Mouse (Mus musculus) C2C12 (cell line): ENCODE measurements around the gene Mras. TPM values are rescaled to one million over a fixed set of nuclear protein-coding genes. Genes with fewer than 3 reads are reported as not detected.

Experiments
- H3K27me3 ChIP-seq: one replicate; pipeline ENCODE4 v1.6.1; 2011; ENCODE audit not compliant: control insufficient read depth, insufficient read depth, insufficient read length
- H3K36me3 ChIP-seq: one replicate; pipeline ENCODE4 v1.6.1; 2011; ENCODE audit not compliant: control insufficient read depth, insufficient read depth
- H3K4me3 ChIP-seq: one replicate; pipeline ENCODE4 v1.5.1; 2011; ENCODE audit warnings: mild to moderate bottlenecking, control low read depth; ENCODE audit not compliant: poor library complexity, insufficient read depth, severe bottlenecking
- H3K79me2 ChIP-seq: one replicate; pipeline ENCODE4 v1.6.1; 2011; ENCODE audit not compliant: control insufficient read depth, insufficient read depth
- H3K79me3 ChIP-seq: one replicate; pipeline ENCODE4 v1.6.1; 2011; ENCODE audit warnings: low read depth, control low read depth
- H3ac ChIP-seq: one replicate; pipeline ENCODE3; 2011; ENCODE audit warnings: low read depth; ENCODE audit not compliant: control insufficient read depth, insufficient read length
- CEBPB ChIP-seq: IDR thresholded peaks from one replicate; pipeline ENCODE4 v1.6.1; 2011; ENCODE audit warnings: low read depth, mild to moderate bottlenecking, control low read depth, moderate library complexity
- CTCF ChIP-seq: IDR thresholded peaks from one replicate; pipeline ENCODE4 v1.5.1; 2011; ENCODE audit not compliant: control insufficient read depth, insufficient read depth, insufficient read length
- FOSL1 ChIP-seq: IDR thresholded peaks from one replicate; pipeline ENCODE4 v1.8.0; 2011; ENCODE audit warnings: mild to moderate bottlenecking, low read length; ENCODE audit not compliant: poor library complexity, insufficient read depth, severe bottlenecking
- MAX ChIP-seq: IDR thresholded peaks from one replicate; pipeline ENCODE4 v1.6.1; 2011; ENCODE audit warnings: mild to moderate bottlenecking, control low read depth
- MYOD1 ChIP-seq: IDR thresholded peaks from one replicate; pipeline ENCODE4 v1.6.1; 2011; ENCODE audit warnings: low read depth; ENCODE audit not compliant: control insufficient read depth, insufficient read length
- MYOG ChIP-seq: IDR thresholded peaks from one replicate; pipeline ENCODE4 v1.6.1; 2011; ENCODE audit not compliant: control insufficient read depth, insufficient read length; ENCODE audit errors: extremely low read depth
- USF1 ChIP-seq: IDR thresholded peaks from one replicate; pipeline ENCODE4 v1.6.1; 2011; ENCODE audit warnings: low read depth, mild to moderate bottlenecking, control low read depth, moderate library complexity
- polyA plus RNA-seq: library from polyadenylated mRNA; unstranded; fragments of >200 nt; fragmentation: generic; extraction: Trizol; gene quantifications from one replicate; pipeline ENCODE4 v1.2.1, GENCODE M21; 2012; ENCODE audit warnings: missing spikeins

Gene Mras
- polyA plus RNA-seq, 1 experiment, result 25.1 TPM

DNA sequence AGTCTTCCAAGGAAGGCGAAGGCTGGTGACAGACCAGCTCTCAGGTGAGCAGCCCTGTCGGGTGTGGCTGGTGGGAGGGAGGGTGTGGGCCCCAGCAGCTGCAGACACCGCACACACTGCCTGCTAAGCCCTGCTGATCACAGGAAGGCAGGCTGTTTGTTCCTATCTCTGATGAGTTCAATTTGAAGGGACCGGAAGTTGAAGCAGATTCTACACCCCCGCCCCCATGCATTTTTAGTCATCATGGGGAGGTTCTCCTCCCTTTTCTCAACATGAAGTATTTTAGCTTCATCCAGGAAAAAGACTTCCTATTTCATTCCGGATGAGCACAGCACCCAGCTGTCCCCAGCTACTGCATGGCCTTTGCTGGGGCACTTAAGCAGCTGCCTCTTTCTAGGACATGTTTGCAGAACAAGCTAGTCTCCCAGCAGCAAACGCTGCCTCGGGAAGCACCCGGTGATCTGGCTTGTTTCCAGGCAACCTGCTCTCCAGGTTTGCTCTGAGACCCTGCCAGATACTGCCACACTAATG lies 42.1 kb upstream of the Mras start:
- no peaks in the 10 kb centered on the region for H3K79me2 ChIP-seq
- TF ChIP-seq CTCF, result no peak
- no peaks in the 10 kb centered on the region for H3K27me3 ChIP-seq
- H3K36me3 ChIP-seq, result peaks cover 4% of the 10 kb centered on the region
- no peak overlapping the region for H3K4me3 ChIP-seq
- H3ac ChIP-seq, result no peak overlapping the region
- no peaks in the 10 kb centered on the region for H3K79me3 ChIP-seq

DNA sequence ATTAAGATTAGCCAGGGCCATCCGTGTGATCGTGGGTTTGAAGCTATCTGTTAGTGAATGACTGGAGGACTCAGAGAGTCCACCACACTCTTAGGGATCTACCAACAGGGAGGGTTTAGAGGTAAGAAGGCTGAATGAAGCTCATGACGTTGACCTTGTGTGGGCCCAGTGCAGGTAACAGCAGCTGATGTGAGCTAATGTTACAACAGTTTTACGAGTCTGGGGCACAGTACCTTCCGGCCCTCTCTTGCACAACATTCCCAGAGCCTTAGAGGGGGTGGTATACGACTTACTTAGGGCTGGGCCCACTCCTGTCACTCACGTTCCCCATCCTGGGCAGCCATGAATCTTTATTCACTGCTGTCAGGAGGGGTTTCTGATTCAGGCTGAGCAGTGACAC lies 34.2 kb upstream of the Mras start:
- no peaks in the 10 kb centered on the region for H3K36me3 ChIP-seq
- H3K79me2 ChIP-seq, result no peaks in the 10 kb centered on the region
- peaks cover 13% of the 10 kb centered on the region for H3K27me3 ChIP-seq
- no peak overlapping the region for H3K4me3 ChIP-seq
- H3ac ChIP-seq, result no peak overlapping the region
- no peak for TF ChIP-seq FOSL1
- no peak for TF ChIP-seq CEBPB
- TF ChIP-seq USF1, result no peak
- TF ChIP-seq MAX, result no peak
- TF ChIP-seq MYOD1, result no peak
- TF ChIP-seq CTCF, result no peak
- TF ChIP-seq MYOG, result no peak
- H3K79me3 ChIP-seq, result no peaks in the 10 kb centered on the region

DNA sequence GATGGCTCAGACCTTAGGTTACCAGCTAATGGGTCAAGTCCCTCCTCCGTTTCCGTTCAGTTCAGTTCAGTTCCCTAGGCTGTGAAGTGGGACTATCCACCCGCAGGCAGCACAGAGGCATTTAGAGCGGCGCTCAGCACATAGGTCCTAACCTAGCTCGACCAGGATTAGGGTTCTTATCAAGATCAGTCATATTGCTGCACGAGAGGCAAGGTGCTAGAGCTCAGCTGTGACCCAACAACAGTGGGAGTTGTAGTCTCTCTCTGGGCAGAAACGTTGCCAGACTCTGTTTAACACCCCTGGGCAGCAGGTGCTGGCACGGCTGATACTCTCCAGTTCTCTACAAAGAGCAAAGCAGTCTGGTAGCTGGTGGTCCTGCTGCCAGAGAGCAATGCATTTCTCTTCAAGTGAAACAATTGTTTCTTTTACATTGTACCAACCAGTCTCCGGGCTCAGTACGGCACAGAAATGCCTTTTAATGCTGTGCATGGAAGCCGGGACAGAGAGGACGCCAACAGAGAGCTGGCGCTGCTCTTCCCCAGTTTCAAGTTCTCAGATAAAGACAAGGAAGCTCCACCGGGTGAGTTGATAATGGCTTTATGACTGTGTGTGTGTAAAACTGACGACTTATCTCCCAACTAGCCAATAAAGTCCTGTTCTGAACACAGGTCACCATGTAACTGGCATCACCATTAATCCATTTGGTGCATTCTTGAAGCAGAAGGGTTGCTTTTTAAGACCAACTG lies 33.3 kb upstream of the Mras start:
- Histone ChIP-seq H3ac (no peak overlapping the region), H3K4me3 (no peak overlapping the region), H3K79me2 (no peaks in the 10 kb centered on the region), H3K36me3 (no peaks in the 10 kb centered on the region), H3K79me3 (no peaks in the 10 kb centered on the region), H3K27me3 (peaks cover 13% of the 10 kb centered on the region)
- TF ChIP-seq CEBPB, result no peak
- TF ChIP-seq USF1, result no peak
- no peak for TF ChIP-seq MAX
- TF ChIP-seq CTCF, result no peak
- TF ChIP-seq FOSL1, result no peak
- no peak for TF ChIP-seq MYOD1
- TF ChIP-seq MYOG, result no peak

DNA sequence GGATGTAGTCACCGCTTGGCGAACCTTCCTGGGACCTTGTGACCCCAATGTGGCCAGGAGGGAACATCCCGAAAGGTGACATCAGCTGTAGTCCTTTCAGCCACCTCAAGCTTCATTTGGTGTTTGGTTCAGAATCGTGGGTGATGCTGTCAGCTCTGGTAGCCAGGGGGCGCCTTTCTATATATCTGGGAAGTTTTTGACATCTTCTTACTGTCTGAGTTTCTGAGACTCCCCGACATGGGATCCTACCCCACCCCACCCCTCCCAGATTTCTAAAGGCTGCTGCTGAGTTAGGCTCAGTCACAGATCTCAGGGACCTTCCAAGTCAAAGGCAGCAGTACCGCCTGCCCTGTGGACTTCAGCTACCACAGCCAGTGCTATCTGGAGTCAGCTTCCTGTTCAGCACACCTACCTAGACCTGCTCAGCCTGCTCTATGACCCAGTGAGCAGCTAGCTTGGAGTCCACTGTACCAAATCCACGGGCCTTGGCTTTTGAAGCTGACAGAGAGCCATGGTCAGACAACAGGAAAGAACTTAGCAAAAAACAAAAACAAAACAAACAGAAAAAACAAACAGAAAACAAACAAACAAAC lies 32.6 kb upstream of the Mras start:
- TF ChIP-seq USF1, result no peak
- no peak for TF ChIP-seq MYOG
- TF ChIP-seq CTCF, result no peak
- TF ChIP-seq FOSL1, result no peak
- TF ChIP-seq MYOD1, result no peak
- no peak for TF ChIP-seq MAX
- peaks cover 13% of the 10 kb centered on the region for H3K27me3 ChIP-seq
- no peak overlapping the region for H3K4me3 ChIP-seq
- no peak overlapping the region for H3ac ChIP-seq
- no peaks in the 10 kb centered on the region for H3K36me3 ChIP-seq
- no peaks in the 10 kb centered on the region for H3K79me3 ChIP-seq
- no peaks in the 10 kb centered on the region for H3K79me2 ChIP-seq

DNA sequence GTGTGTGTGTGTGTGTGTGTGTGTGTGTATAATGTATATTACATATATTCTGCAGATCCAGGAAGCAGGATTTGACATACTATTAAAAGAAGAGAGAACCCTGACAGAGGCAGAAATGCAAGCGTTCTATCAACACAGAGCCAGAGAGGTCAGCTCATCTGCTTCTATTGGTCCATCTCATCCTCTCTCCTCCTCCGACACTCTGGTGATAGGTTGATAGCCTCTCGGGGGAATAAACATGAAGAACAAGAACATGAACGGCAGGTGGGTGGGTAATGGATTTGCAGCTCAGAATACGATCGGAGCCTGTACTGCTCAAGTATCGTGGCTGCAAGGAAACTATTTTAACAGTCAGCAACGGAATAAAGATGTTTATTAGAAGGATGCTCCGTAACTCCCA lies 31.4 kb upstream of the Mras start:
- TF ChIP-seq MYOD1 (no peak), FOSL1 (no peak), MAX (no peak), CEBPB (no peak), MYOG (no peak), USF1 (no peak), CTCF (no peak)
- H3K79me3 ChIP-seq, result no peaks in the 10 kb centered on the region
- H3ac ChIP-seq, result no peak overlapping the region
- peaks cover 13% of the 10 kb centered on the region for H3K27me3 ChIP-seq
- H3K36me3 ChIP-seq, result no peaks in the 10 kb centered on the region
- no peak overlapping the region for H3K4me3 ChIP-seq
- no peaks in the 10 kb centered on the region for H3K79me2 ChIP-seq

DNA sequence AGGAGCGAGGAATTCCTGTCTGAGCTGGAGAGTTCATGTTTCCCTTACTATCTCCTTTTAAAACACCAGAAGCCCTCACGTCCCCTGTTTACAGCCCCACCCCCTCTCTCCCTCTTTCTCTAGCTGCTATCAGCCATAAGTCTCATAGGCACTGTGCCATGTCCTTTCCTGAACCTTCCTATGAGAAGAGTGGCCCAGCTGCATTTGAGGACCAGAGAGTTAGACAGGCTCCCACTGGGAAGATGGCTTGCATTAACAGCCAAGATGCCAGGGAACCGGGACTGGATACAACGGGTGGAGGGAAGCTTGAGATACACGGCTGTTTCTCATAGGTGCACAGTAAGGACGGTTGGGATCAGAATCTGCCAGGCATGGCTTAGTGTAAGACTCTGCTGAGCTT lies 27.7 kb upstream of the Mras start:
- H3K79me2 ChIP-seq, result no peaks in the 10 kb centered on the region
- H3K79me3 ChIP-seq, result no peaks in the 10 kb centered on the region
- no peaks in the 10 kb centered on the region for H3K36me3 ChIP-seq
- no peak overlapping the region for H3K4me3 ChIP-seq
- H3ac ChIP-seq, result no peak overlapping the region
- H3K27me3 ChIP-seq, result peaks cover 17% of the 10 kb centered on the region
- TF ChIP-seq FOSL1, result no peak
- TF ChIP-seq CEBPB, result no peak
- no peak for TF ChIP-seq CTCF
- no peak for TF ChIP-seq MAX
- no peak for TF ChIP-seq MYOG
- no peak for TF ChIP-seq MYOD1
